Mouse (Mus musculus): ENCODE results near the gene Nlrp10. TPM values are rescaled to one million over a fixed set of nuclear protein-coding genes. Genes with fewer than 3 reads are reported as not detected.

Nlrp10 gene
- total RNA-seq (2023) = under 1 TPM; 0.24 to 0.47 TPM

GRCm38 (mm10) chr7:108929726-108930393 lies at the start of gene Nlrp10:
Gene Nlrp10, minus strand, starts transcription at chr7:108930178.

GRCm38 (mm10) chr7:108950312-108950761 lies 20.4 kb upstream of the Nlrp10 start, which contains the start of gene Tub:
Gene Tub, plus strand, starts transcription at chr7:108950338.

DNA sequence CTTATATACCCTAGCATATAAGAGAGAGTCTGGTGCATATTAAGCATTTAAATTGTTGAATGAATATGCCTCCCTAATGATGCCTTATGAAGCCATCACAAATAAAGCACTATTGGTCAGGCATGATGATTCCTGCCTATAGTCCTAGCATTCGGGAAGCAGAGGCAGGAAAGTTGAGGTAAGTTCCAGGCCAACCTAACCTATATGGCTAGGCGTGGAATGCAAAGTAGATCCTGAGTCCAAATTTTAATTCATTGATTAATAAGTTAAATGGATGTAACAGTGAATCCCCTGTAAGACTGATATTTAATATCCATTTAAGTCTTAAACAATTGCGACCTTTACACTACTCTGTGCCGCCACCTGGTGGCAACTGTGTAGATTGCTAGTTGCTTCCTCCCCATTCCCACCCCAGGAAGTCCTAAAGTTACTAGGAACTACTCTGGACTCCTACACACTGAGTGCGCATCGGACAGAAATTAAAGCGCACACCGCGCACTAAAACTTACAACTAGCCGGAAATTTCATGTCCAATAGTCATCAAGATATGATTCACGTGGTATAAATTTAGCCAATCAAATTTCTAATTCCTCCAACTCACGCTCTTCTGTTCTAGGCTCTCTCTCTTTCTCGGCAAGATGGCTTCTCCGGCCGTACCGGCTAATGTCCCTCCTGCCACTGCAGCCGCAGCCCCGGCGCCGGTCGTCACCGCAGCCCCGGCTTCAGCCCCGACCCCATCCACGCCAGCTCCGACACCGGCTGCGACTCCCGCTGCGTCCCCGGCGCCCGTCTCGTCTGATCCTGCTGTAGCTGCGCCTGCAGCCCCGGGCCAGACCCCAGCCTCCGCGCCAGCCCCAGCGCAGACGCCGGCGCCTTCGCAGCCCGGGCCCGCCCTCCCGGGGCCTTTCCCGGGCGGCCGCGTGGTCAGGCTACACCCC lies 4.1 kb upstream of the Nlrp10 start, which contains the start of gene Eif3f:
Gene Eif3f, plus strand, starts transcription at position 624 of the 938 bp plus-strand sequence.

DNA sequence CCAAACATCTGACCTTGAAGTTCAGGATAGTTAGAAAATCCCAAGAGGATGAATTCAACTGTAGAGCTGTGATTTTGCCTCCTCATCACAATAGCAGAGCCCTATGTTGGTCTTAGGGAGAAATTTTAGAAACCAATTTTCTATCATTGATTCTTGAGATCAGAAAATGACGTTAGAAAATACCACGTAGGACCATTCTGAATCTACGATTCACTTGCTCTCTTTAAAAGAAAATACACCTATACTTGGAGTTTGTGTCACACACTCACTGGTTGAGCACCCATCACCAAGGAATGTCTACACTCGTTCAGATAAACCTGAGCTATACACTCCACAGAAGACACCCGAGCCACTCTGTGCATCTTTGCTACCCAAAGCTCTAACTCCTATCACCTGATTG lies 35.7 kb downstream of the Nlrp10 start, which contains the start of gene Olfr519:
Gene Olfr519, minus strand, starts transcription at position 101 of the 400 bp plus-strand sequence.

GRCm38 (mm10) chr7:108884906-108885305 lies 45.1 kb downstream of the Nlrp10 start, which contains the start of gene Olfr518:
Gene Olfr518, minus strand, starts transcription at chr7:108885006.

DNA sequence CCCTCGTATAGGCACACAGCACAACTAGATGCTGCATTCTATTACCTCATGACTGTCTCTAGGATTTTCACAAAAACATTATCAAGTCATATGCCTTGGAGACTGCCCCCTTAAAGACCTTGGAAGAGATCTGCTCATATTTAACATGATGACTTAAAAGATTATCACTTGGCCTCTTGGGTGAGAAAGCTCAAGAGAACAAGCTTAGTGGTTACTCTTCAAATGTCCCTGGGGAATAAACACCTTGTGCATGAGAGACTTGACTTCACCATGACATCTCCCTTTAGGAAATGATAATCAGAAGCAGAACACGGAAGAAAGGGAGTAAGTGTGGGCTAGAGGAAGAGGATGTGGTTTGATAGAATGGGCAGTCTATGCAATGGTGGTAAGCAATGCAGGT lies 57.7 kb downstream of the Nlrp10 start, which contains the start of gene Olfr517:
Gene Olfr517, minus strand, starts transcription at position 101 of the 400 bp plus-strand sequence.

Other genes with a start within 250 kb of the Nlrp10 start
- gene Olfr512, start 216.9 kb downstream of the Nlrp10 start, total RNA-seq (2023) = not detected
- gene Olfr513, start 179.2 kb downstream of the Nlrp10 start, total RNA-seq (2023) = not detected
- not detected for gene Olfr514, start 104.2 kb downstream of the Nlrp10 start, total RNA-seq (2023)
- not detected for gene Olfr516, start 79.6 kb downstream of the Nlrp10 start, total RNA-seq (2023)
- gene Olfr517, start 57.8 kb downstream of the Nlrp10 start, total RNA-seq (2023) = not detected
- not detected for gene Olfr518, start 45.2 kb downstream of the Nlrp10 start, total RNA-seq (2023)
- not detected for gene Olfr519, start 35.8 kb downstream of the Nlrp10 start, total RNA-seq (2023)
- gene Eif3f, start 4.2 kb upstream of the Nlrp10 start, total RNA-seq (2023) = 100 to 1,000 TPM; 272 to 302 TPM
- 1 to 10 TPM in 1 of 2 experiments, under 1 TPM in 1; 0.84 to 1.9 TPM for gene Tub, start 20.2 kb upstream of the Nlrp10 start, total RNA-seq (2023)
- gene Ric3, start 153.2 kb upstream of the Nlrp10 start, total RNA-seq (2023) = under 1 TPM in 1 of 2 experiments, not detected in 1; 0.29 TPM
- gene Lmo1, start 245.0 kb upstream of the Nlrp10 start, total RNA-seq (2023) = not detected